Mouse (Mus musculus) embryonic facial prominence, embryonic 13.5 days (tissue): ENCODE results near the gene Tead1. TPM values are rescaled to one million over a fixed set of nuclear protein-coding genes. Genes with fewer than 3 reads are reported as not detected.
A peak's percentile ranks its signal among the peaks of the same experiment; 100 is the strongest.

Source experiments
- ATAC-seq: fragments of 200-750 bp; cut with Nextera tagmentation; 2 replicates; pipeline ENCODE4 v1.8.0; 2017; ENCODE audit warnings: low read depth; ENCODE audit not compliant: insufficient number of reproducible peaks, insufficient read depth, low FRiP score, low TSS enrichment
- H3K27ac ChIP-seq: fragments of 300-500 bp; sonication (generic); 2 replicates; pipeline ENCODE4 v1.5.1; 2015; ENCODE audit warnings: moderate library complexity, mild to moderate bottlenecking, inconsistent platforms
- H3K27me3 ChIP-seq: fragments of 300-500 bp; sonication (generic); 2 replicates; pipeline ENCODE4 v1.6.1; 2015; ENCODE audit warnings: mild to moderate bottlenecking, inconsistent platforms
- H3K36me3 ChIP-seq: fragments of 300-500 bp; sonication (generic); 2 replicates; pipeline ENCODE4 v1.6.1; 2015; ENCODE audit warnings: mild to moderate bottlenecking, inconsistent platforms
- H3K4me1 ChIP-seq: fragments of 300-500 bp; sonication (generic); 2 replicates; pipeline ENCODE4 v1.6.1; 2015; ENCODE audit warnings: inconsistent platforms
- H3K4me2 ChIP-seq: fragments of 300-500 bp; sonication (generic); 2 replicates; pipeline ENCODE4 v1.6.1; 2015; ENCODE audit warnings: moderate library complexity, mild to moderate bottlenecking, inconsistent platforms
- H3K4me3 ChIP-seq: fragments of 300-500 bp; sonication (generic); 2 replicates; pipeline ENCODE4 v1.5.1; 2015; ENCODE audit warnings: mild to moderate bottlenecking, inconsistent platforms
- H3K9ac ChIP-seq: fragments of 300-500 bp; sonication (generic); 2 replicates; pipeline ENCODE4 v1.6.1; 2015; ENCODE audit warnings: mild to moderate bottlenecking, inconsistent platforms
- H3K9me3 ChIP-seq: fragments of 300-500 bp; sonication (generic); 2 replicates; pipeline ENCODE4 v1.6.1; 2016; ENCODE audit warnings: inconsistent platforms
- WGBS: fragments of 180-500 bp; shearing (Covaris S2); methylation state at CpG from one replicate; pipeline ENCODE4 v1.1.7; 2015; ENCODE audit warnings: mixed read lengths; 5-methylcytosine and 5-hydroxymethylcytosine counted together
- microRNA-seq: library from miRNA; unstranded; fragments of <30 nt; microRNA quantifications from one replicate; pipeline ENCODE4, GENCODE M21; 2016
- polyA plus RNA-seq: library from polyadenylated mRNA; unstranded; fragments of >200 nt; fragmentation: Nextera tagmentation; extraction: Ambion mirVana; gene quantifications from 2 replicates; pipeline ENCODE4 v1.2.1, GENCODE M21; 2015

Tead1 gene
- polyA plus RNA-seq, 1 experiment from 2014 or later: 44.9 TPM

DNA sequence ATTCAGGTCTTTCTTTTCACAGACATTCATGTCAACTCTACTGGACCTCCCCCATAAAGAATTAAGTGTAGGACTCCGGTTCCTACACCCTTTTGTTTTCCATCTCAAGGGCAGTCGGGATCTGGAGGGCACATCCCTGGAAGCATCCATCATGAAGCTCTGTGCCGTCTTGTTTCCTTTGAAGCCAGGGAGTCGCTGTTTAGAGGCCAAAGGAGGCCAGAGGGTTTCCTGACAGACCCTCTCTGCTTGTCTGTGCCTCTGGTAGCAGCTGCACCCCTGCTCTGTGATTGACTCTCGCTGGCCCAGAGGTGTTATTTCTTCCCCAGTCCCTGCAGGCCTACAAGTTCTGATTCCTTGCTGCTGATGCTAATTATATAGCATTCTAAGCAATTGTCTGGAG, 259.8 kb downstream of the Tead1 start:
- no peak overlapping the region for H3K9ac ChIP-seq
- WGBS: 64% methylated on average over 5 of the region's 5 CpGs
- H3K9me3 ChIP-seq: no peaks in the 10 kb centered on the region
- ATAC-seq: no peak
- H3K4me1 ChIP-seq: no peaks in the 10 kb centered on the region
- no peak overlapping the region for H3K4me3 ChIP-seq
- no peaks in the 10 kb centered on the region for H3K36me3 ChIP-seq
- H3K4me2 ChIP-seq: no peak overlapping the region
- no peaks in the 10 kb centered on the region for H3K27me3 ChIP-seq
- no peak overlapping the region for H3K27ac ChIP-seq

DNA sequence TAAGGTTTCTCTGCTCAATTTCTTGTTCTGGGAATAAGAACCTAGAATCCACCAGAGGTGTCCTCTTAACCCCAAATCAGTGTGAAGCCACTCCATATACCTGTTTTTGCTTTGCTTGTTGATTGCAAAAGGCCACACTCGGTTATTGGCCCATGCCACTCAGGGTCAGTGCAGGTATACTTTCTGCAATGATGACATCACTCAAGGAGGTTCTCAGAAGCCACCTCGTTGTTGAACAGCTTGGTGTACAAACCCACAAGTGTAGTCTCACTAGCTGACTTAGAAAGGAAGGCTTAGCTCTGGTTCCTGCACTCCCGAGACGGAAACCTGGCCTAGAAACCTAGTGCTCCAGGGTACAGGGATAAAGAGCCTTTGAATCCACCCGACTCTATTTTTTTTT, 263.4 kb downstream of the Tead1 start:
- H3K4me2 ChIP-seq: no peak overlapping the region
- ATAC-seq: no peak

DNA sequence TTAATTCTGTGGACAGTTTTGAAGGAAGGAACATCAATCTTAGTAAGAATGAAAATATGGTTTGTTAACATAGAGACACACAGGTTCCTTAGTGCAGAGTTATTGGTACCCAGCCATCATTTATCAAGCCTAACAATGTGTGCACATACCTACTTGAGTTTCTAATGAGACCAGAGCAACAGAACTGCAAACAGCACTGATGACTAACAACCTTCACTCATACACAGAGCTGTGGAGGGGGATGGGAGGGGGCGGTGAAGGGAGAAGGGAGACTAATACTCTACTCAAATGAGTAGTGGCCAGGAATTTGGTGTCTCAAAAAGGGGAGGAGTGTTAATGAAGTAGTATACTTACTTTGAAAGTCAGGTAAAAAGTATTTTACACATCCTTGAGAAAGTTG, 263.9 kb downstream of the Tead1 start:
- 85% methylated on average over 1 of the region's 1 CpGs for WGBS
- Histone ChIP-seq H3K4me2 (no peak overlapping the region), H3K9ac (no peak overlapping the region), H3K4me1 (no peaks in the 10 kb centered on the region), H3K36me3 (no peaks in the 10 kb centered on the region), H3K27ac (no peak overlapping the region), H3K9me3 (no peaks in the 10 kb centered on the region), H3K4me3 (no peak overlapping the region), H3K27me3 (no peaks in the 10 kb centered on the region)
- ATAC-seq: no peak

More for the DNA sequence above, 263.4 kb downstream of the Tead1 start:
- Histone ChIP-seq H3K36me3 (no peaks in the 10 kb centered on the region), H3K4me1 (no peaks in the 10 kb centered on the region), H3K9me3 (no peaks in the 10 kb centered on the region), H3K27me3 (no peaks in the 10 kb centered on the region), H3K4me3 (no peak overlapping the region), H3K27ac (no peak overlapping the region), H3K9ac (no peak overlapping the region)
- 63% methylated on average over 5 of the region's 5 CpGs for WGBS

DNA sequence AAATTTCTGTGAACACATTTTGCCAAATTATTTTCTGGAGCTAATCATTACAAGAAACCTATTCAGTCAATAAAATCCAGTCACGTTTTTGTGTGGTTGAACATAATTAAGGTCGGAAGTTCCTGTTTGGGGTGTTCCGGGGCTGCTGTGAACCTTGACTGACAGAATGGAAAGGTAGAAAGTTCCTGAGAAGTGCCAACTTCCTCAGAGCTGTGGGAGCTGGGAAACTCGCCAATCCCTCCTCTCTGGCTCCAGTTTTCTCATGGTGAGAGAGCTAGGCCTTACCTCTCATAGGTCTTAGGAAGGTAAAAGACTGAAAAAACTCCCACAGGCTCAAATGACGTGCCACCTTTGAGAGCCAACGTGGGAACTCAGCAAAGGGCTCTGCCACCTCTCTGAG, 267.6 kb downstream of the Tead1 start:
- no peaks in the 10 kb centered on the region for H3K27me3 ChIP-seq
- no peaks in the 10 kb centered on the region for H3K36me3 ChIP-seq
- 45% methylated on average over 6 of the region's 6 CpGs for WGBS
- H3K9ac ChIP-seq: no peak overlapping the region
- H3K4me3 ChIP-seq: no peak overlapping the region
- no peaks in the 10 kb centered on the region for H3K4me1 ChIP-seq
- no peaks in the 10 kb centered on the region for H3K9me3 ChIP-seq
- H3K4me2 ChIP-seq: no peak overlapping the region
- no peak overlapping the region for H3K27ac ChIP-seq
- no peak for ATAC-seq

DNA sequence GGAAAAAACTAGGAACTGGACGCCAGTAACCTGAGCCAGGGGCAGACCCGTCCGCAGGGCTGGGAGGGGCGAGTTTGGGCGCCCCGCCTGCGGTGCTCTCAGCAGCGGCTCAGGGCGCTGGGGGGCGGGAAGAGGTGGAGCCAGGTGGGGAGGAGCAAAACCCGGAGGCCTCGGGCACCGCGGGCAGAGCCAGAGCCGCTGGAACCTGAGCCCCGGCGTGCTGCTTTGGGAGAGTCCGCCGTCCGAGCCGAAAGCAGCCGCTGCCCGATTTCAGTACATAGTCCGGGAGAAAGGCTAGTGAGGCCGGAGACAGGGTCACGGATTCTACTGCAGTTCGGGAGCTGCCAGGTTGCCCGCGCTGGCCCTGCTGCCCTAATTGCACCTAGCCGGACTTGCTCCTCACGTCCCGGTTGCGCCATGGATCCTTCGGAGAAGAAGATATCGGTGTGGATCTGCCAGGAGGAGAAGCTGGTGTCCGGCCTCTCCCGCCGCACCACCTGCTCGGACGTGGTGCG, 274.7 kb downstream of the Tead1 start, which contains the start of gene Rassf10:
TSS of gene Rassf10 (plus strand) at position 186 of the 515 bp plus-strand sequence.
- Histone ChIP-seq H3K36me3 (no peaks in the 10 kb centered on the region), H3K4me2 (peak within 1 kb of the TSS; percentile 92), H3K27me3 (peaks cover 43% of the 10 kb centered on the region), H3K9ac (peak within 1 kb of the TSS; percentile 70), H3K9me3 (no peaks in the 10 kb centered on the region), H3K4me3 (peak within 1 kb of the TSS; percentile 53), H3K27ac (no peak within 1 kb of the TSS), H3K4me1 (peaks cover 32% of the 10 kb centered on the region)
- WGBS: 1% methylated on average over 41 of the region's 41 CpGs
- peak; percentile 81 for ATAC-seq

DNA sequence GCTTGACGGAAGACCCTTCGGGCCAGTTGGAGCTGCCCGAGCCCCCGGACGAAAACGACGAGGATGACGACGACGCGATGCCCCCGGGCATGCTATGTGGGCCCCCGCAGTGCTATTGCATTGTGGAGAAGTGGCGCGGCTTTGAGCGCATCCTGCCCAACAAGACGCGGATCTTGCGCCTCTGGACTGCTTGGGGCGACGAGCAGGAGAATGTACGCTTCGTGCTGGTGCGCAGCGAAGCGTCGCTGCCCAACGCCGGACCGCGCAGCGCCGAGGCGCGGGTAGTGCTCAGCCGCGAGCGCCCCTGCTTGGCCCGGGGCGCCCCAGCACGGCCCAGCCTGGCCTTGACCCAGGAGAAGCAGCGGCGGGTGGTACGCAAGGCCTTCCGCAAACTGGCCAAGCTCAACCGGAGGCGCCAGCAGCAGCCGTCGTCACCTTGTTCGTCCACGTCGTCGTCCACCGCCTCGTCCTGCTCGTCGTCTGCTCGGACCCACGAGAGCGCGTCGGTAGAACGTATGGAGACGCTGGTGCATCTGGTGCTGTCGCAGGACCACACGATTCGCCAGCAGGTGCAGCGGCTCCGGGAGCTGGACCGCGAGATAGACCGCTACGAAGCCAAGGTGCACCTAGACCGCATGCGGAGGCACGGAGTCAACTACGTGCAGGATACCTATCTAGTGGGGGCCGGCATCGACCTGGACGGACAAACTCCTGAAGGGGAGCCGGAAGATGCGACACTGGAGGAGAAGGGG, 275.4 kb downstream of the Tead1 start:
- peak; percentile 46 for ATAC-seq

DNA sequence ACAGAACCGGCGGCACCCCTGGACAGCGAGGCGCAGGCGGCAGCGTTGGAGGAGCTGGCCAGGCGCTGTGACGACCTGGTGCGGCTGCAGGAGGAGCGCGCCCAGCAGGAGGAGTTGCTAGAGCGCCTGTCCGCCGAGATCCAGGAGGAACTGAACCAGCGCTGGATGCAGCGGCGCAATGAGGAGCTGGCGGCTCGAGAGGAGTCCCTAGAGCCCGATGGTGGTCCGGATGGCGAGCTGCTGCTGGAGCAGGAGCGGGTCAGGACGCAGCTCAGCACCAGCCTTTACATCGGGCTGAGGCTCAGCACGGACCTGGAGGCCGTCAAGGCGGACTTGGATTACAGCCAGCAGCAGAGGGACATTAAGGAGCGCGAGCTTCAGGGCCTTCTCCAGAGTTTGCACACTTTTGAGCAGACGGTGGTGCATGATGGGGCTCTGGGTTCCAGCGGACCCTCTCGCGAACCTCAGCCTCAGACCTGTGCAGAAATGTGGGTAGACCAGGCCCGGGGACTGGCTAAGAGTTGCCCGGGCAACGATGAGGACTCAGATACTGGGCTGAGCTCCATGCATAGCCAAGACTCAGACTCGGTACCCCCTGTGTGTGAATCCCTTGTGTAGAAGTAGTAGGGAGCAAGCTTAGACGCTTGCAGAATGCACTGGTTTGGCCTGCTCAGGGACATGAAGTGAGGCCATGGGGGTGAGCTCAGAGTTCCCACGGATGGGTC, 276.1 kb downstream of the Tead1 start:
- H3K27ac ChIP-seq: peak overlapping the region; percentile 41
- no peaks in the 10 kb centered on the region for H3K9me3 ChIP-seq
- H3K4me3 ChIP-seq: peak overlapping the region; percentile 53
- H3K4me1 ChIP-seq: peaks cover 32% of the 10 kb centered on the region
- peak overlapping the region; percentile 70 for H3K9ac ChIP-seq
- no peak for ATAC-seq
- WGBS: 3% methylated on average over 40 of the region's 40 CpGs
- no peaks in the 10 kb centered on the region for H3K36me3 ChIP-seq
- H3K27me3 ChIP-seq: peaks cover 43% of the 10 kb centered on the region
- H3K4me2 ChIP-seq: peak overlapping the region; percentile 92

More for the DNA sequence above, 275.4 kb downstream of the Tead1 start:
- peak overlapping the region; percentile 92 for H3K4me2 ChIP-seq
- no peaks in the 10 kb centered on the region for H3K36me3 ChIP-seq
- no peak overlapping the region for H3K27ac ChIP-seq
- no peaks in the 10 kb centered on the region for H3K9me3 ChIP-seq
- H3K4me3 ChIP-seq: peak overlapping the region; percentile 53
- peaks cover 43% of the 10 kb centered on the region for H3K27me3 ChIP-seq
- WGBS: under 1% methylated on average over 82 of the region's 82 CpGs
- H3K4me1 ChIP-seq: peaks cover 32% of the 10 kb centered on the region
- peak overlapping the region; percentile 70 for H3K9ac ChIP-seq

DNA sequence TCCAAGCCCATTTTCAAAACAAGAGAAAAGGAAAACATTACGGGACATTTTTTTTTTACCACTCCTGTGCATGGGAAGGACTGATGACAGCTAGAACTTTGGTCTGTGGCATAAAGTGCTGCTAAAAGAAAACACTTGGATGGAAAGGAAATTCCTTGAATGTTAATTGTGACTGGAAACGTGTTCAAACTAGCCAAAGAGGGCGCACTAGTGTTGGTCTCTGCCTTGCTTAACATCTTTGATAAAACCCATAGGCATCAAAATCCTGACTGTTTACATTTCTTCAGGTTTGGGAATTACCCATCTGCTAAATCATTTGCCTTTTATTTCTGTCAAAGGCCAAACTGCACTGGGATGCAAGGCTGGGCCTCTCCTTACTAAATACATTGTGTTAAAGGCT, 276.8 kb downstream of the Tead1 start:
- H3K9me3 ChIP-seq: no peaks in the 10 kb centered on the region
- peak overlapping the region; percentile 53 for H3K4me3 ChIP-seq
- no peak overlapping the region for H3K9ac ChIP-seq
- H3K27me3 ChIP-seq: peaks cover 43% of the 10 kb centered on the region
- H3K4me1 ChIP-seq: peaks cover 32% of the 10 kb centered on the region
- ATAC-seq: no peak
- H3K36me3 ChIP-seq: no peaks in the 10 kb centered on the region
- 28% methylated on average over 3 of the region's 3 CpGs for WGBS
- H3K4me2 ChIP-seq: peak overlapping the region; percentile 92
- H3K27ac ChIP-seq: 0 out of 2 replicates have a peak overlapping the region, but pooled peaks have one; percentile 41

Small RNA genes within 50 kb of the gene (microRNA-seq; reads per million reads assigned to microRNA genes)
- not detected for gene Gm44462
